Mouse (Mus musculus): ENCODE data around the gene Tcte1.

GRCm38 (mm10) chr17:45488321-45489254, 34.6 kb upstream of the Tcte1 start:
- TF ChIP-seq CTCF (conservative IDR thresholded peaks at IDR 0.05; ENCODE audit: low read length) (no peak), NANOG (IDR thresholded peaks at IDR 0.05; ENCODE audit: borderline replicate concordance, low read length) (no peak), POU5F1 (IDR thresholded peaks at IDR 0.05; ENCODE audit: borderline replicate concordance, low read length) (no peak)

Data from E14TG2a.4 (cell line).